Mouse (Mus musculus): Measurements from ENCODE around the gene Nr2f1. TPM values are rescaled to one million over a fixed set of nuclear protein-coding genes. Genes with fewer than 3 reads are reported as not detected.

Nr2f1 gene
- polyA plus RNA-seq, 1 experiment from 2014 or later: 3.2 TPM

DNA sequence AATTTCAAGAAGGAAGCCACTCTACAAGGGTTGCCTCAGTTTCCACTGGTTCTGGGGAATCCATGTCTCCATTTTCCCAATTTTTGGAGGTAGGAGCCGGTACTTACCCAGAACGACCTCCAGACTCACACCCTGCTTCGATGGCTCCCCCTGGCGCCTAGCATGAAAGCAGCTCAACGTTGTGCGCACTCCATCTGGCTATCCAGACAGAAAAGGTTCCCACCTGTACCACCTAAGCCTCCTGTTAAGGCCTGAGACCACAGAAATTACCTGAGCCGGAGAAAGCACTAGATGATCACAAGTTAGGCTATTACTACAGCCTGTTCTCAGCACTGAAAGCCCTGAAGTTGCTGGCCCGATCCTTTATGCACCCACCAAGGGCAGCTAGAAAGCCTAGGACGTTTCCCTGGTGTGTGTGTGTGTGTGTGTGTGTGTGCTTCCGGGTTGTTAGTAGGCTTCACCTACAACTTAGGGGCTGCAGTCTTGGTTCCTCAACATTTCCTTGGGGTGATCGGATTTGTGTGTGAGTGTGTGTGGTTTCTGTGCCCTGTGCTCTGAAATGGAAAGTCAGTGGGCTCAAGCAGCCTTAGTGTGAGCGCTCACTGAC is 13.1 kb downstream of the Nr2f1 start:
- peaks cover 89% of the 10 kb centered on the region for H3K27me3 ChIP-seq
- ATAC-seq (replicated peaks; ENCODE audit: insufficient number of reproducible peaks, insufficient read depth, low FRiP score, low read depth): no peak
- H3K36me3 ChIP-seq: no peaks in the 10 kb centered on the region
- H3K4me2 ChIP-seq: no peak overlapping the region
- peaks cover 6% of the 10 kb centered on the region for H3K4me1 ChIP-seq (replicated peaks)
- no peak overlapping the region for H3K27ac ChIP-seq
- WGBS: 24% methylated on average over 12 of the region's 12 CpGs
- no peak overlapping the region for H3K4me3 ChIP-seq
- no peaks in the 10 kb centered on the region for H3K9me3 ChIP-seq (replicated peaks)
- no peak overlapping the region for H3K9ac ChIP-seq

- no peak for ATAC-seq (replicated peaks; ENCODE audit: insufficient number of reproducible peaks, insufficient read depth, low FRiP score, low read depth)
- WGBS: 15% methylated on average over 14 of the region's 14 CpGs
- peaks cover 94% of the 10 kb centered on the region for H3K27me3 ChIP-seq
- no peak overlapping the region for H3K4me3 ChIP-seq
- no peak overlapping the region for H3K9ac ChIP-seq
- no peaks in the 10 kb centered on the region for H3K9me3 ChIP-seq (replicated peaks)
- peaks cover 13% of the 10 kb centered on the region for H3K4me1 ChIP-seq (replicated peaks)
- no peak overlapping the region for H3K27ac ChIP-seq
- no peaks in the 10 kb centered on the region for H3K36me3 ChIP-seq
- H3K4me2 ChIP-seq: no peak overlapping the region
Observed at GRCm38 (mm10) chr13:78184786-78185466, 14.6 kb downstream of the Nr2f1 start.

- H3K4me1 ChIP-seq (replicated peaks): peaks cover 20% of the 10 kb centered on the region
- H3K4me3 ChIP-seq: no peak overlapping the region
- no peak overlapping the region for H3K9ac ChIP-seq
- no peak overlapping the region for H3K27ac ChIP-seq
- peaks cover 97% of the 10 kb centered on the region for H3K27me3 ChIP-seq
- H3K4me2 ChIP-seq: no peak overlapping the region
- H3K9me3 ChIP-seq (replicated peaks): no peaks in the 10 kb centered on the region
- no peaks in the 10 kb centered on the region for H3K36me3 ChIP-seq
- WGBS: 15% methylated on average over 5 of the region's 5 CpGs
- no peak for ATAC-seq (replicated peaks; ENCODE audit: insufficient number of reproducible peaks, insufficient read depth, low FRiP score, low read depth)
Observed at GRCm38 (mm10) chr13:78183986-78184385, 15.6 kb downstream of the Nr2f1 start.

DNA sequence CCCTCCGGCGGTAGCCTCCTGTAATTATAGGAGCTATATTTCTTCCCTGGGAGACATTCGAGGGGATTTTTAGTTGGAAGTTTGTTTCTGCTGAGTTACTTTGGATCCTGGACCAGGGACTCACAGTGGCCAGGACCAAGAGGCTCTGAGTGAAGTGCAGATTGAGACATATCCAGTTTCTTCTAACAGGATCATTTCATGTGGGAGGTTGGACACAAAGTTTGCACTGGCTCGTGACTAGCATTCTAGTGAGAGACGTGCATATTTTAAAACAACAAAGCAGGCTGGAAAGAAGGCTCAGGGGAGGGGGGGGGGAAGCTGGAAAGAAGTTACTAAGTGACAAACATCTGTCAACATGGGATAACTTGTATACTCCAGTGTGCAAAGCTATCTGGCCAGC is 16.6 kb downstream of the Nr2f1 start:
- Histone ChIP-seq H3K9ac (no peak overlapping the region), H3K9me3 (replicated peaks) (no peaks in the 10 kb centered on the region), H3K36me3 (no peaks in the 10 kb centered on the region), H3K27me3 (peaks cover 99% of the 10 kb centered on the region), H3K4me2 (no peak overlapping the region), H3K4me3 (no peak overlapping the region), H3K4me1 (replicated peaks) (peaks cover 20% of the 10 kb centered on the region), H3K27ac (no peak overlapping the region)
- ATAC-seq (replicated peaks; ENCODE audit: insufficient number of reproducible peaks, insufficient read depth, low FRiP score, low read depth): no peak
- WGBS: 15% methylated on average over 5 of the region's 5 CpGs

DNA sequence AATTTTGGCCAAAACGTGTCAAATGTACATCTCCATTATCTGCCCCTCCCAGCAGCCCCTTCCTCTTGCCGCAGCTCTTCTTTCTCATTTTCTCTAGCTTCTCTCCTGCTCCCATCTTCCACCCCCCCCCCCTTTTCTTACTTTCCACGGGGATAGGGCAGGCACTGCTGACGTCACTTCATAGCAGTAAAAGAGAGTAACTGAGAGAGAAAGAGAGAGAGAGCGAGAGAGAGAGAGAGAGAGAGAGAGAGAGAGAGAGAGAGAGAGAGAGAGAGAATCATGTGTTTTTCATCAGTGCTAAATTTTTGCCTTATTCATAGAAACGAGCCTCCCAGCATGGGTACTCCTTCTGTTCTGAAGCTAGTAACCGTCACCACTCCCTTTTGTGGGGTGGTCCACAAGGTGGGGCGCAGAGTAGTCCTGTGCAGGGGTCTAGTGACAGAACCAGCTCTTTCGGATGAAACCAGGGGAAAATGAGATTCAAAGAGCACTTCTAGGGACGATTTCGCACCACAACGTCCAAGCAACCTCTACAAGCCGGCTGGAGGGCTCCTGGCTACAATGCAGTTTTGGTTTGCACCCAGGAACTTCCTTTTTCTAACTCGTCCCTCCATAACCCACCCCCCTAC is 17.5 kb downstream of the Nr2f1 start:
- no peak for ATAC-seq (replicated peaks; ENCODE audit: insufficient number of reproducible peaks, insufficient read depth, low FRiP score, low read depth)
- H3K9ac ChIP-seq: no peak overlapping the region

GRCm38 (mm10) chr13:78181071-78181929 is 18.3 kb downstream of the Nr2f1 start:
- Histone ChIP-seq H3K27ac (no peak overlapping the region), H3K36me3 (no peaks in the 10 kb centered on the region), H3K4me1 (replicated peaks) (peaks cover 20% of the 10 kb centered on the region), H3K9me3 (replicated peaks) (no peaks in the 10 kb centered on the region), H3K4me2 (peak overlapping the region; percentile 59), H3K9ac (no peak overlapping the region), H3K27me3 (peaks cover 96% of the 10 kb centered on the region), H3K4me3 (peak overlapping the region; percentile 39)
- no peak for ATAC-seq (replicated peaks; ENCODE audit: insufficient number of reproducible peaks, insufficient read depth, low FRiP score, low read depth)
- under 1% methylated on average over 44 of the region's 44 CpGs for WGBS

More for the DNA sequence above, 17.5 kb downstream of the Nr2f1 start:
- Histone ChIP-seq H3K4me3 (peak overlapping the region; percentile 39), H3K36me3 (no peaks in the 10 kb centered on the region), H3K27me3 (peaks cover 96% of the 10 kb centered on the region), H3K4me2 (peak overlapping the region; percentile 59), H3K27ac (no peak overlapping the region), H3K9me3 (replicated peaks) (no peaks in the 10 kb centered on the region), H3K4me1 (replicated peaks) (peaks cover 20% of the 10 kb centered on the region)
- 6% methylated on average over 13 of the region's 14 CpGs for WGBS

DNA sequence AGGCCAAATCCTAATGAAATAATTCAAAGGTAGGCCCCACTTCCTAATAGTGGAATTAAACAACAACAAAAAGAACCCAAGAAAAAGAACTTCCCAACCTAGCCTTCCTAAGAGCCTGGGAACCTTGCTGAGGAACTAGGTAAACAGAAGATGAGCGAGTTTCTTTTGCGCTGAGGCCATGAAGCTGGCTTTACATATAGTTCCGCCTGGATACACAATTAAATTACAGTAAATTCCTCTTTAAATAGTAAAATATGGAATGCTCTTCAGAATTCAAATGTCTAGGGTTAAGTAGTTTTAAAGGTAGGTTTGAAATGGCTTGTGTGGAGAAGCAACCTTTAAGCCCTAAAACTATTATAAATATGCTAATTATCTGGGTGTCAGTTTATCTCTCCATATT is 19.3 kb downstream of the Nr2f1 start:
- H3K9ac ChIP-seq: no peak overlapping the region
- H3K27me3 ChIP-seq: peaks cover 96% of the 10 kb centered on the region
- no peak for ATAC-seq (replicated peaks; ENCODE audit: insufficient number of reproducible peaks, insufficient read depth, low FRiP score, low read depth)
- no peak overlapping the region for H3K27ac ChIP-seq
- no peaks in the 10 kb centered on the region for H3K9me3 ChIP-seq (replicated peaks)
- H3K4me2 ChIP-seq: no peak overlapping the region
- 51% methylated on average over 3 of the region's 3 CpGs for WGBS
- no peaks in the 10 kb centered on the region for H3K36me3 ChIP-seq
- no peak overlapping the region for H3K4me3 ChIP-seq
- peaks cover 20% of the 10 kb centered on the region for H3K4me1 ChIP-seq (replicated peaks)

DNA sequence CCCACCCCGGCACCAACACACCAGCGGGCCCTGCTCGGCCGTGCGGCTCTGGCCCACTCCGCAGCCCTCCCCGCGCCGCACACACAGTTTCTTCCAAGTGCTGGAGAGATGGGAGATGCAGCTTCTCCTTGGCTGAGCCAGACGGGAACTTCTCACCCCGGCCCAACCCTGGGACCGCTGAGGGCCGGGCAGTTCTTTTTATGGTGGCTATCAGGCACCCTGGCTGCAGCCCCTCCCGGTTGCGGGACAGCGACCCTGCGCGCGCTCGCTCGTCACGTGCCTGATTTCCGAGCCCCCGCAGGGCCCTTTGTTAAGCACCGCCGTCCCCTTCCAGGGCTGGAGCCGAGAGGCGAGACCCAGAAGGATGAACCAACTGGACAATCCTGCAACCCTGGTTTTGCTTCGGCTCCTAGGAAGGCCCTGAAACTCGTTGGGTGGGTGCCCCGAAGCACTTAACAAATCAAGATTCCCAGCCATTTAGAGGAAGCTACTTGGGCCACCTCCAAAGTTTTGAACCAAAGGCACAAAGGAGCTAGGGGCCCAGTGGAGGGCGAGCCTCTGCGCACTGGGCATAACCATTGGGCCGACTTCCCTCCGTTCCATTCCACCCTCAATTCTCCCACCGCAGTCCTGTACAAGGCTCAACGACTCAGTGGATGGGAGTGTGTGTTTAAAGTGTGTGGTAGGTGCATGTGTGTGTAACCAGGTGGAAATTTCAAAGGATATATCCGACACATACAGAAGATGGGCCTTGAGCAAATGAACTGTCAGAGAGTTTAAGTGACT is 20.1 kb downstream of the Nr2f1 start:
- H3K9ac ChIP-seq: no peak overlapping the region
- H3K27ac ChIP-seq: 0 out of 2 replicates have a peak overlapping the region, but pooled peaks have one; percentile 19
- WGBS: 5% methylated on average over 38 of the region's 38 CpGs
- H3K4me1 ChIP-seq (replicated peaks): peaks cover 20% of the 10 kb centered on the region
- H3K36me3 ChIP-seq: no peaks in the 10 kb centered on the region
- H3K9me3 ChIP-seq (replicated peaks): no peaks in the 10 kb centered on the region
- ATAC-seq (replicated peaks; ENCODE audit: insufficient number of reproducible peaks, insufficient read depth, low FRiP score, low read depth): no peak
- peak overlapping the region; percentile 56 for H3K4me2 ChIP-seq
- peak overlapping the region; percentile 39 for H3K4me3 ChIP-seq
- peaks cover 96% of the 10 kb centered on the region for H3K27me3 ChIP-seq

DNA sequence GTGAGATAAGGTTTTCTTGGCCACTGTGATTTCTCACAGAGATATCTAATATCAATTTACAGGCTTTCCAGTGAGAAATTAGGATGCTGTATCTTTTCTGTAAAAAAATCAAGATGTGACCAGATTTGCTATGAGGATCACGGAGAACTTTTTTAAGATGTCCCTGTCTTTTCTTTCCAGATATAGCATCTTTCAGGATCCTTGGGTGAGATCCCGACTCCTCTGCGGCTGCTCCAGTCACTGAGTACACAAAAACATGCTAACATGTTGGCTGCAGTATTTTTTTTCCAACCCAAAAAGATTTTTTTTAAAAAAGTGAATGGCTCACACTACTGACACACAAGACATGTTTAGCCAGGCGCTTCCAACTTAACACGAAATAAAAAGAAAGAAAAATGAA is 20.8 kb downstream of the Nr2f1 start:
- Histone ChIP-seq H3K4me2 (peak overlapping the region; percentile 56; the same call in 1 of the 2 replicates), H3K4me1 (replicated peaks) (peaks cover 20% of the 10 kb centered on the region), H3K9ac (no peak overlapping the region), H3K9me3 (replicated peaks) (no peaks in the 10 kb centered on the region), H3K36me3 (no peaks in the 10 kb centered on the region), H3K27me3 (peaks cover 96% of the 10 kb centered on the region), H3K27ac (no peak overlapping the region), H3K4me3 (peak overlapping the region; percentile 39; the same call in 1 of the 2 replicates)
- ATAC-seq (replicated peaks; ENCODE audit: insufficient number of reproducible peaks, insufficient read depth, low FRiP score, low read depth): no peak
- 12% methylated on average over 5 of the region's 5 CpGs for WGBS

DNA sequence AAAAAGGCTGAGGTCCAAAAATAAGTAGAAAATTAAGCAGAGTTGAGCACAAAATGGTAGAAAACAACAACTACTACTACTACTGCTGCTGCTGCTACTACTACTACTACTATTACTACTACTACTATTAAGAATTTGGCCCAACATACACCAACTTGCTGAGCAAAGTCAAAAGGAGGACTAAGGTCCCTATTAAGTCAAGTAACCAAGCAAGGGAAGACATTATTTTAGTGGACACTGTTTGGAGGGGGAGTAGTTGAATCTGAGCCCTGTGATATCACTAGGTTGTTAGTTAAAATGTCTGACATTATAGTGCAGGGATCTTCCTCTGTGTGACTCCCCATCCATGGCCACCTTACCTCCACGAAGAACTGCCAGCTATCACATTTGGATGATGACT is 21.5 kb downstream of the Nr2f1 start:
- Histone ChIP-seq H3K4me2 (no peak overlapping the region), H3K9ac (no peak overlapping the region), H3K4me3 (no peak overlapping the region), H3K4me1 (replicated peaks) (peaks cover 20% of the 10 kb centered on the region), H3K27ac (no peak overlapping the region), H3K36me3 (no peaks in the 10 kb centered on the region), H3K27me3 (peaks cover 95% of the 10 kb centered on the region), H3K9me3 (replicated peaks) (no peaks in the 10 kb centered on the region)
- ATAC-seq (replicated peaks; ENCODE audit: insufficient number of reproducible peaks, insufficient read depth, low FRiP score, low read depth): no peak
- 15% methylated on average over 1 of the region's 1 CpGs for WGBS

Measured in heart, embryonic 15.5 days (tissue).